Mouse (Mus musculus): ENCODE data around the gene Tiam1. TPM values are rescaled to one million over a fixed set of nuclear protein-coding genes. Genes with fewer than 3 reads are reported as not detected.
A peak's percentile ranks its signal among the peaks of the same experiment; 100 is the strongest.

The Tiam1 gene
- total RNA-seq, 2 experiments from 2014 or later = 4.6 to 10.5 TPM

- peak in 1 of 2 experiments; percentile 16 for DNase-seq
Observed at GRCm38 (mm10) chr16:90014596-90014995, 129.0 kb downstream of the Tiam1 start.

GRCm38 (mm10) chr16:90011521-90012181 is 131.9 kb downstream of the Tiam1 start:
- no peak for DNase-seq
- intact Hi-C loops (cut with DNase I) = no loop called here

More at GRCm38 (mm10) chr16:90014596-90014995, 129.0 kb downstream of the Tiam1 start:
- intact Hi-C loops (cut with DNase I) = no loop called here

GRCm38 (mm10) chr16:90008504-90008903 is 135.1 kb downstream of the Tiam1 start:
- intact Hi-C loops (cut with DNase I) = no loop called here

GRCm38 (mm10) chr16:90007391-90007977 is 136.1 kb downstream of the Tiam1 start:
- intact Hi-C loops (cut with DNase I) = no loop called here
- no peak for DNase-seq

More at GRCm38 (mm10) chr16:90008504-90008903, 135.1 kb downstream of the Tiam1 start:
- no peak for DNase-seq

GRCm38 (mm10) chr16:90003556-90003955 is 140.0 kb downstream of the Tiam1 start:
- DNase-seq = no peak
- intact Hi-C loops (cut with DNase I) = no loop called here

- no peak for DNase-seq
- intact Hi-C loops (cut with DNase I) = no loop called here
Observed at GRCm38 (mm10) chr16:89995155-89995554, 148.4 kb downstream of the Tiam1 start.

- intact Hi-C loops (cut with DNase I) = no loop called here
- no peak for DNase-seq
Observed at GRCm38 (mm10) chr16:89993991-89994825, 149.4 kb downstream of the Tiam1 start.

GRCm38 (mm10) chr16:89993506-89993905 is 150.1 kb downstream of the Tiam1 start:
- no peak for DNase-seq
- intact Hi-C loops (cut with DNase I) = no loop called here

GRCm38 (mm10) chr16:89991701-89992152 is 151.8 kb downstream of the Tiam1 start:
- intact Hi-C loops (cut with DNase I) = no loop called here

GRCm38 (mm10) chr16:89990288-89990955 is 153.1 kb downstream of the Tiam1 start:
- DNase-seq = no peak
- intact Hi-C loops (cut with DNase I) = no loop called here

More at GRCm38 (mm10) chr16:89991701-89992152, 151.8 kb downstream of the Tiam1 start:
- DNase-seq = peak; percentile 42 to 56

GRCm38 (mm10) chr16:89989816-89990215 is 153.8 kb downstream of the Tiam1 start:
- intact Hi-C loops (cut with DNase I) = no loop called here
- no peak for DNase-seq

GRCm38 (mm10) chr16:89986672-89987362 is 156.8 kb downstream of the Tiam1 start:
- intact Hi-C loops (cut with DNase I) = no loop called here
- no peak for DNase-seq

- DNase-seq = no peak
- intact Hi-C loops (cut with DNase I) = no loop called here
Observed at GRCm38 (mm10) chr16:89985702-89986481, 157.7 kb downstream of the Tiam1 start.

GRCm38 (mm10) chr16:89980075-89980744 is 163.4 kb downstream of the Tiam1 start:
- DNase-seq = peak in 1 of 2 experiments; percentile 30
- intact Hi-C loops (cut with DNase I) = no loop called here

GRCm38 (mm10) chr16:89975441-89975840 is 168.1 kb downstream of the Tiam1 start:
- no peak for DNase-seq
- intact Hi-C loops (cut with DNase I) = no loop called here

- no peak for DNase-seq
Observed at GRCm38 (mm10) chr16:89973814-89974712, 169.5 kb downstream of the Tiam1 start.

GRCm38 (mm10) chr16:89972854-89973487 is 170.6 kb downstream of the Tiam1 start:
- DNase-seq = no peak
- intact Hi-C loops (cut with DNase I) = no loop called here

More at GRCm38 (mm10) chr16:89973814-89974712, 169.5 kb downstream of the Tiam1 start:
- intact Hi-C loops (cut with DNase I) = no loop called here
